Mouse (Mus musculus) G1E (cell line): Measurements from ENCODE around the gene Nfam1. TPM values are rescaled to one million over a fixed set of nuclear protein-coding genes. Genes with fewer than 3 reads are reported as not detected.

Source experiments
- ATAC-seq: 2 replicates; pipeline ENCODE4 v1.8.0; 2016; ENCODE audit warnings: mild to moderate bottlenecking; ENCODE audit not compliant: insufficient number of reproducible peaks, poor library complexity, low FRiP score, severe bottlenecking; ENCODE audit errors: extremely low read depth
- DNase-seq: peaks from one replicate; pipeline ENCODE4 v3.0.0; 2012; ENCODE audit warnings: low spot score
- H3K27me3 ChIP-seq: 2 replicates; pipeline ENCODE4 v1.6.1; 2012; ENCODE audit warnings: mild to moderate bottlenecking, low read length, inconsistent platforms; ENCODE audit not compliant: insufficient read depth
- H3K36me3 ChIP-seq: replicated peaks from 2 replicates; pipeline ENCODE3; 2012; ENCODE audit warnings: mild to moderate bottlenecking, inconsistent platforms
- H3K4me1 ChIP-seq: 2 replicates; pipeline ENCODE4 v1.6.1; 2012; ENCODE audit warnings: low read depth, low read length, inconsistent platforms, mixed read lengths; ENCODE audit not compliant: insufficient read depth
- H3K4me3 ChIP-seq: 2 replicates; pipeline ENCODE4 v1.5.1; 2012; ENCODE audit warnings: low read depth, mild to moderate bottlenecking, inconsistent platforms, low read length, moderate library complexity, mixed read lengths
- H3K9me3 ChIP-seq: replicated peaks from 2 replicates; pipeline ENCODE4 v1.6.1; 2012; ENCODE audit warnings: inconsistent platforms
- CTCF ChIP-seq: IDR thresholded peaks from 2 replicates; pipeline ENCODE4 v1.5.1; 2012; ENCODE audit warnings: low read depth, low read length, inconsistent platforms, mixed read lengths
- GATA1 ChIP-seq: IDR thresholded peaks from 2 replicates; pipeline ENCODE4 v1.6.1; 2012; ENCODE audit warnings: borderline replicate concordance, low read length, inconsistent platforms, mixed read lengths
- GATA2 ChIP-seq: IDR thresholded peaks from 2 replicates; pipeline ENCODE4 v1.6.1; 2012; ENCODE audit warnings: low read depth, low read length, inconsistent platforms, borderline replicate concordance
- POLR2AphosphoS5 ChIP-seq: IDR thresholded peaks from 2 replicates; pipeline ENCODE4 v1.6.1; 2012; ENCODE audit warnings: low read depth, low read length, inconsistent platforms; ENCODE audit not compliant: insufficient replicate concordance
- TAL1 ChIP-seq: conservative IDR thresholded peaks from 2 replicates; pipeline ENCODE4 v1.6.1; 2012; ENCODE audit warnings: low read depth, low read length, inconsistent platforms, mixed read lengths
- polyA plus RNA-seq: library from polyadenylated mRNA; stranded (reverse); fragments of >175 nt; gene quantifications from 2 replicates; pipeline ENCODE4 v1.2.3, GENCODE M21; 2012
- total RNA-seq, 2 experiments: library from RNA; stranded (forward) in 1 of 2; stranded (reverse) in 1 of 2; fragments of 200-1000 nt in 1 of 2; fragments of >200 nt in 1 of 2; fragmentation: Nextera tagmentation in 1 of 2; gene quantifications; 2 replicates each; pipeline ENCODE4 v1.2.3; 2014 to 2017

Nfam1 gene
- total and polyA plus RNA-seq, 3 experiments: 0.03 to 0.60 TPM; not detected in 1

DNA sequence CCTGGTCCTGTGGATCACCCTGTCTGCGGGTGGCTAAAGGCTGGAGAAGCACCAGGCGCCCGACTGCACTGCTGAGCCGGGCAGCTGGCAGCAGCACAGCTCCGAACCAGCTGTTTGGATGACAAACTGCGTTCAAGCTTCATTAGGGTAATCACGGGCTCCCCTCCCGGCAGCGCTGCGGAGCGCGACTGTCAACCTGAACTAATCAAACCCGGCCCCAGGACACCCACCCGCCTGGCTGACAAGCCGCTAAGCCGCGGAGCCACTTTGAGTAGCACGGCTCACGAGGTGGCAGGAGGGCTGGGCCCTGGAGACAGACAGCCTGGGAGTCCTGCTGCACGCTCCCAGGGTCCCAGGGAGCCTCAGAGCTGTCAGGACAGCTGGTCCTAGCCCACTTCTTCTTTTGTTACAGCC is 80.8 kb downstream of the Nfam1 start:
- H3K9me3 ChIP-seq: no peaks in the 10 kb centered on the region
- TF ChIP-seq POLR2AphosphoS5: no peak
- TF ChIP-seq CTCF: no peak
- TF ChIP-seq GATA1: no peak
- no peak for TF ChIP-seq TAL1
- TF ChIP-seq GATA2: no peak
- no peaks in the 10 kb centered on the region for H3K36me3 ChIP-seq
- no peak overlapping the region for H3K4me3 ChIP-seq
- H3K27me3 ChIP-seq: peaks cover 56% of the 10 kb centered on the region
- no peak for ATAC-seq
- no peak for DNase-seq
- no peaks in the 10 kb centered on the region for H3K4me1 ChIP-seq

DNA sequence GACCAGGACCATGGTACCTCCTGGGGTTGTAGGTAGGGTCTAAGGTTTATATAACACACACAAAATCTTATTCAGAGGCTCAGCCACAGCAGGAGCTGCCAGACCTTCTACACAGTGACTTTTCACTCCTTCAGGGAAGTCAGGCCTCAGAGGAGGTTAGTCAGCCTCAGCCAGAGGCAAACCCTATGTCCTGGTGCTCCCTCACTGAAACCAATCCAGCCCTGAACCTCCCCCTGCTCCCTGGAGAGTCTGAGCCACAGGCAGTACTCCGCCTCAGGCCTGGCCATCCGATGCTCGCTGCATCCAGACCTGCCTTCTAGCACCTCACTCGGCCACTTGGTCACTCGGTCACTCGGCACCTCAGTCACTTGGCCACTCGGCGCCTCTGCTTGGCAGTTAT is 82.9 kb downstream of the Nfam1 start:
- H3K4me3 ChIP-seq: no peak overlapping the region
- peaks cover 44% of the 10 kb centered on the region for H3K27me3 ChIP-seq

DNA sequence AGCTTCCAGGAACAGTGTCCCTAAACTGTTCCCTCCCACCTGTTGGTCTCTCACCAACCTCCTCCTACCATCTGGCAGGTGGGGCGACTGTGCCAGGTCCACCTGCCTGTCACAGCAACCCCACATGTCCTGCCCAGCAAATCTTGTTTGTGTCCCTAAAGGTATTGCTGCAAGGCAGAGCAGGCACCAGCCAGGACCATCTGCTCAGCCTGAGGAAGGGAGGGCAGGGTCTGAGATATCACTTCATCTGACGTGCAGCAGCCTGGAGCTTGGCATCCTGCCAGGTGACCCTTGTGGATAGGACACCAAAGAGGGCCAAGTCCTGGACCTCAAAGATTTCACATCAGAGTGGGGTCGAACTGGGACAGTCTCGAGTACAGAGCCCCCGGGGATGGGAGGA is 85.7 kb downstream of the Nfam1 start:
- Histone ChIP-seq H3K4me1 (no peaks in the 10 kb centered on the region), H3K9me3 (no peaks in the 10 kb centered on the region), H3K27me3 (peaks cover 31% of the 10 kb centered on the region), H3K36me3 (no peaks in the 10 kb centered on the region), H3K4me3 (no peak overlapping the region)
- ATAC-seq: no peak
- TF ChIP-seq GATA2: no peak
- DNase-seq: no peak

More for the DNA sequence above, 82.9 kb downstream of the Nfam1 start:
- TF ChIP-seq GATA1: no peak
- TF ChIP-seq GATA2: no peak
- TF ChIP-seq TAL1: no peak
- no peak for TF ChIP-seq CTCF
- no peak for TF ChIP-seq POLR2AphosphoS5
- DNase-seq: no peak
- Histone ChIP-seq H3K4me1 (no peaks in the 10 kb centered on the region), H3K9me3 (no peaks in the 10 kb centered on the region), H3K36me3 (no peaks in the 10 kb centered on the region)
- no peak for ATAC-seq

DNA sequence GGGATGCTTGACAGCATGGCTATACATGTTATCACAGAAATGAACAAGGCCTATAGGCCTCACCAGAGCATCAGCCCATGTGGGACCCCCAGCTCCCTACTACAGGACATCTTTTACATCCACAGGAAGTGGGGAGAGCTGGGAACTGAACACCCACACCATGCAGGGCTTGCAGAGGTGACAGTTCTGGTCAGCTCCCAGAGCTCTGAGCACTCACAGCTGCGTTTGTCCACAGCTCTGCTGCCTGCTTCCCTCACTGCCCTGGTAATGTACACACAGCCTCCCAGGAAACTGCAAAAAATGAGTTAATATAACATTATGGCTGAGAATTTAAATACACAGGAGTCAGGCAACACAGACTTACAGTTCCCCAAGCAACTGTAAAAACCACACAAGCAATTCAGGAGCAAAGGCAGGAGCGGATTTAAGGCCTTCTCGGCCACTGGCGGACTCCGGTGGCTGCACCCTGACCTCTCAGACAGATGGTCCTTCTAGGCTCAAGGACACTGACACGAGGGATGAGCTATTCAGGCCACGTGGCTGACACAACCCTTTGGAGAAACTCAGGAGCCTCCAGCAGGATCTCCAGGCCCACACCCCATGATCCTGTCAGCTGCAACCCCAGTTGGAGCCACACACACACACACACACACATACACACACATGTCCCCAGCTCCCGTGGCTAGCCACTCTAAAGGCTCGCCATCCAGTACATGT is 88.5 kb downstream of the Nfam1 start:
- H3K36me3 ChIP-seq: no peaks in the 10 kb centered on the region
- peaks cover 17% of the 10 kb centered on the region for H3K27me3 ChIP-seq
- DNase-seq (no peak), ATAC-seq (no peak)
- H3K4me1 ChIP-seq: no peaks in the 10 kb centered on the region
- no peak overlapping the region for H3K4me3 ChIP-seq
- no peaks in the 10 kb centered on the region for H3K9me3 ChIP-seq
- TF ChIP-seq GATA2: no peak
- TF ChIP-seq TAL1: no peak
- TF ChIP-seq POLR2AphosphoS5: no peak
- no peak for TF ChIP-seq GATA1
- TF ChIP-seq CTCF: no peak

Other genes with a start within 250 kb of the Nfam1 start
- gene Cyp2d26, start 239.0 kb downstream of the Nfam1 start, total RNA-seq (2014; fragmentation: Nextera tagmentation): not detected in 2 replicates
- gene Cyp2d26, start 239.0 kb downstream of the Nfam1 start, total RNA-seq (2017): 0.33 TPM in 1 of 2 replicates, not detected in the other
- not detected in 2 replicates for gene Cyp2d26, start 239.0 kb downstream of the Nfam1 start, polyA plus RNA-seq
- 126 and 146 TPM in 2 replicates for gene Tcf20, start 45.4 kb downstream of the Nfam1 start, total RNA-seq (2014; fragmentation: Nextera tagmentation)
- gene Tcf20, start 45.4 kb downstream of the Nfam1 start, total RNA-seq (2017): 116 and 128 TPM in 2 replicates
- 24.2 and 26.1 TPM in 2 replicates for gene Tcf20, start 45.4 kb downstream of the Nfam1 start, polyA plus RNA-seq
- 25.4 and 40.5 TPM in 2 replicates for gene Serhl, start 56.2 kb upstream of the Nfam1 start, total RNA-seq (2014; fragmentation: Nextera tagmentation)
- 29.5 and 32.7 TPM in 2 replicates for gene Serhl, start 56.2 kb upstream of the Nfam1 start, total RNA-seq (2017)
- gene Serhl, start 56.2 kb upstream of the Nfam1 start, polyA plus RNA-seq: 2.3 and 3.1 TPM in 2 replicates
- 34.0 and 53.7 TPM in 2 replicates for gene Rrp7a, start 89.5 kb upstream of the Nfam1 start, total RNA-seq (2014; fragmentation: Nextera tagmentation)
- gene Rrp7a, start 89.5 kb upstream of the Nfam1 start, total RNA-seq (2017): 73.2 and 89.2 TPM in 2 replicates
- 56.2 and 126 TPM in 2 replicates for gene Rrp7a, start 89.5 kb upstream of the Nfam1 start, polyA plus RNA-seq
- 99.3 and 108 TPM in 2 replicates for gene Poldip3, start 116.1 kb upstream of the Nfam1 start, total RNA-seq (2014; fragmentation: Nextera tagmentation)
- 109 and 120 TPM in 2 replicates for gene Poldip3, start 116.1 kb upstream of the Nfam1 start, total RNA-seq (2017)
- 237 and 272 TPM in 2 replicates for gene Poldip3, start 116.1 kb upstream of the Nfam1 start, polyA plus RNA-seq
- gene Cyb5r3, start 139.3 kb upstream of the Nfam1 start, total RNA-seq (2014; fragmentation: Nextera tagmentation): 98.1 and 132 TPM in 2 replicates
- gene Cyb5r3, start 139.3 kb upstream of the Nfam1 start, total RNA-seq (2017): 46.5 and 58.5 TPM in 2 replicates
- gene Cyb5r3, start 139.3 kb upstream of the Nfam1 start, polyA plus RNA-seq: 109 and 167 TPM in 2 replicates
- not detected in 2 replicates for gene A4galt, start 218.5 kb upstream of the Nfam1 start, total RNA-seq (2014; fragmentation: Nextera tagmentation)
- 0.06 and 0.11 TPM in 2 replicates for gene A4galt, start 218.5 kb upstream of the Nfam1 start, total RNA-seq (2017)
- not detected in 2 replicates for gene A4galt, start 218.5 kb upstream of the Nfam1 start, polyA plus RNA-seq